Mouse (Mus musculus) MEL (cell line): ENCODE measurements at regions not wholly inside any gene's neighbourhood (a gene's known extent, or its start where the extent isn't known, plus 50 kb on each side); places are given as distances from the start of the nearest gene placed in this dataset.

Experiments
- DNase-seq: peaks from one replicate; pipeline ENCODE4 v3.0.0; 2011; ENCODE audit warnings: low read depth, low spot score
- H3K27ac ChIP-seq: 2 replicates; pipeline ENCODE4 v1.5.1; 2012; ENCODE audit warnings: low read depth, mild to moderate bottlenecking, control low read depth, low read length, moderate library complexity; ENCODE audit not compliant: control insufficient read depth
- H3K27me3 ChIP-seq, 2 experiments: fragments of 150-350 bp in 1 of 2; sonication (generic) in 1 of 2; 2 replicates each; pipeline ENCODE4 v1.6.1; 2012; ENCODE audit warnings: low read length in 2 of 2, mild to moderate bottlenecking in 2 of 2, improper control_type of control experiment in 1 of 2, moderate library complexity in 1 of 2; ENCODE audit not compliant: insufficient read depth in 2 of 2, control insufficient read depth in 1 of 2
- H3K36me3 ChIP-seq, 2 experiments: 2 replicates each; pipeline ENCODE4 v1.6.1; 2012 to 2014; ENCODE audit warnings: low read length in 2 of 2, improper control_type of control experiment in 1 of 2, inconsistent platforms in 1 of 2, mild to moderate bottlenecking in 1 of 2; ENCODE audit not compliant: insufficient read depth in 2 of 2, control insufficient read depth in 1 of 2
- H3K4me1 ChIP-seq, 2 experiments: fragments of 150-350 bp in 1 of 2; sonication (generic) in 1 of 2; 2 replicates each; pipeline ENCODE4 v1.6.1; 2012; ENCODE audit warnings: low read length in 2 of 2, improper control_type of control experiment in 1 of 2, mild to moderate bottlenecking in 1 of 2; ENCODE audit not compliant: insufficient read depth in 2 of 2, control insufficient read depth in 1 of 2
- H3K4me3 ChIP-seq, 2 experiments: fragments of 150-350 bp in 1 of 2; sonication (generic) in 1 of 2; 2 replicates each; pipeline ENCODE4 v1.5.1; 2012; ENCODE audit warnings: low read depth in 2 of 2, low read length in 2 of 2, mild to moderate bottlenecking in 2 of 2, moderate library complexity in 2 of 2, control low read depth in 1 of 2, improper control_type of control experiment in 1 of 2; ENCODE audit not compliant: control insufficient read depth in 1 of 2, insufficient read depth in 1 of 2
- H3K79me2 ChIP-seq: 2 replicates; pipeline ENCODE4 v1.6.1; 2012; ENCODE audit warnings: mild to moderate bottlenecking, low read length, moderate library complexity; ENCODE audit not compliant: control insufficient read depth, poor library complexity, insufficient read depth
- H3K9ac ChIP-seq: 2 replicates; pipeline ENCODE4 v1.6.1; 2012; ENCODE audit warnings: low read depth, mild to moderate bottlenecking, control low read depth, low read length, moderate library complexity; ENCODE audit not compliant: control insufficient read depth, poor library complexity, severe bottlenecking
- H3K9me3 ChIP-seq: fragments of 150-350 bp; sonication (generic); replicated peaks from 2 replicates; pipeline ENCODE4 v1.6.1; 2012; ENCODE audit warnings: mild to moderate bottlenecking, low read length, improper control_type of control experiment, moderate library complexity; ENCODE audit not compliant: insufficient read depth
- E2F4 ChIP-seq: IDR thresholded peaks from 2 replicates; pipeline ENCODE4 v1.6.1; 2011; ENCODE audit warnings: low read depth, low read length, improper control_type of control experiment, borderline replicate concordance
- EP300 ChIP-seq, 2 experiments: IDR thresholded peaks; 2 replicates each; pipeline ENCODE4 v1.6.1; 2011; ENCODE audit warnings: improper control_type of control experiment in 2 of 2, low read length in 2 of 2, low read depth in 1 of 2, mild to moderate bottlenecking in 1 of 2
- HCFC1 ChIP-seq: IDR thresholded peaks from 2 replicates; pipeline ENCODE4 v1.6.1; 2012; ENCODE audit warnings: low read depth, mild to moderate bottlenecking, inconsistent platforms, low read length, improper control_type of control experiment, moderate library complexity
- MAFK ChIP-seq: IDR thresholded peaks from 2 replicates; pipeline ENCODE4 v1.6.1; 2011; ENCODE audit warnings: low read depth, mild to moderate bottlenecking, low read length, improper control_type of control experiment, borderline replicate concordance
- MYB ChIP-seq: IDR thresholded peaks from 2 replicates; pipeline ENCODE4 v1.6.1; 2011; ENCODE audit warnings: mild to moderate bottlenecking, low read depth, low read length, improper control_type of control experiment
- POLR2A ChIP-seq, 2 experiments: IDR thresholded peaks; 2 replicates each; pipeline ENCODE4 v1.6.1; 2011 to 2012; ENCODE audit warnings: low read length in 2 of 2, mild to moderate bottlenecking in 2 of 2, control low read depth in 1 of 2, improper control_type of control experiment in 1 of 2, low read depth in 1 of 2, moderate library complexity in 1 of 2; ENCODE audit not compliant: control insufficient read depth in 1 of 2, insufficient read depth in 1 of 2, poor library complexity in 1 of 2
- POLR2AphosphoS2 ChIP-seq: IDR thresholded peaks from 2 replicates; pipeline ENCODE4 v1.6.1; 2011; ENCODE audit warnings: low read length, improper control_type of control experiment
- SIN3A ChIP-seq: IDR thresholded peaks from 2 replicates; pipeline ENCODE4 v1.6.1; 2012; ENCODE audit warnings: low read length, improper control_type of control experiment, inconsistent platforms
- USF2 ChIP-seq, 2 experiments: IDR thresholded peaks; 2 replicates each; pipeline ENCODE4 v1.6.1; 2011 to 2012; ENCODE audit warnings: improper control_type of control experiment in 2 of 2, low read length in 2 of 2, borderline replicate concordance in 1 of 2, inconsistent platforms in 1 of 2, low read depth in 1 of 2, mild to moderate bottlenecking in 1 of 2; ENCODE audit not compliant: insufficient read depth in 1 of 2
- ZC3H11A ChIP-seq: IDR thresholded peaks from 2 replicates; pipeline ENCODE4 v1.6.1; 2012; ENCODE audit warnings: low read depth, mild to moderate bottlenecking, inconsistent platforms, low read length, improper control_type of control experiment
- ZNF384 ChIP-seq: IDR thresholded peaks from 2 replicates; pipeline ENCODE4 v1.6.1; 2012; ENCODE audit warnings: low read depth, mild to moderate bottlenecking, inconsistent platforms, low read length, improper control_type of control experiment

GRCm38 (mm10) chr3:52510088-52510765 lies 242.1 kb downstream of the Foxo1 start:
- H3K79me2 ChIP-seq, result no peaks in the 10 kb centered on the region
- no peak overlapping the region for H3K27ac ChIP-seq
- H3K27me3 ChIP-seq, result no peaks in the 10 kb centered on the region
- H3K4me3 ChIP-seq, result no peak overlapping the region
- no peaks in the 10 kb centered on the region for H3K36me3 ChIP-seq
- TF ChIP-seq HCFC1 (peak; percentile 49; the same call in 1 of the 2 replicates), POLR2A (IDR thresholded peaks at IDR 0.05; ENCODE audit: control insufficient read depth in 1 of 2, insufficient read depth in 1 of 2, low read depth in 1 of 2, low read length in 2 of 2, poor library complexity in 1 of 2) (no peak)
- TF ChIP-seq, all 39 proteins: peak for 1
- no peaks in the 10 kb centered on the region for H3K4me1 ChIP-seq
- no peak overlapping the region for H3K9ac ChIP-seq
- DNase-seq, result no peak
- H3K9me3 ChIP-seq, result no peaks in the 10 kb centered on the region

- no peaks in the 10 kb centered on the region for H3K27me3 ChIP-seq
- no peaks in the 10 kb centered on the region for H3K79me2 ChIP-seq
- DNase-seq, result no peak
- no peaks in the 10 kb centered on the region for H3K9me3 ChIP-seq
- H3K9ac ChIP-seq, result no peak overlapping the region
- H3K27ac ChIP-seq, result no peak overlapping the region
- TF ChIP-seq MYB (no peak), POLR2AphosphoS2 (no peak)
- no peaks in the 10 kb centered on the region for H3K36me3 ChIP-seq
- no peak overlapping the region for H3K4me3 ChIP-seq
- H3K4me1 ChIP-seq, result no peaks in the 10 kb centered on the region
Observed at GRCm38 (mm10) chr3:52503925-52504324, 235.8 kb downstream of the Foxo1 start.

- no peaks in the 10 kb centered on the region for H3K4me1 ChIP-seq
- no peak for DNase-seq
- no peak for TF ChIP-seq MAFK
- no peak for TF ChIP-seq EP300 (IDR thresholded peaks at IDR 0.05; ENCODE audit: low read depth in 1 of 2, low read length in 2 of 2)
- TF ChIP-seq SIN3A, result no peak
- TF ChIP-seq ZC3H11A, result no peak
- TF ChIP-seq, all 39 proteins: peak for 0
- no peak overlapping the region for H3K9ac ChIP-seq
- H3K9me3 ChIP-seq, result no peaks in the 10 kb centered on the region
- H3K79me2 ChIP-seq, result no peaks in the 10 kb centered on the region
- H3K4me3 ChIP-seq, result no peak overlapping the region
- H3K36me3 ChIP-seq, result no peaks in the 10 kb centered on the region
- H3K27ac ChIP-seq, result no peak overlapping the region
- H3K27me3 ChIP-seq, result no peaks in the 10 kb centered on the region
Observed at GRCm38 (mm10) chr3:52502223-52502622, 234.1 kb downstream of the Foxo1 start.

GRCm38 (mm10) chr3:52501614-52502013 lies 233.5 kb downstream of the Foxo1 start:
- no peak for DNase-seq
- Histone ChIP-seq H3K27ac (no peak overlapping the region), H3K4me3 (no peak overlapping the region), H3K9me3 (no peaks in the 10 kb centered on the region), H3K4me1 (no peaks in the 10 kb centered on the region), H3K9ac (no peak overlapping the region), H3K79me2 (no peaks in the 10 kb centered on the region), H3K36me3 (no peaks in the 10 kb centered on the region), H3K27me3 (no peaks in the 10 kb centered on the region)
- TF ChIP-seq POLR2AphosphoS2 (no peak), USF2 (IDR thresholded peaks at IDR 0.05; ENCODE audit: borderline replicate concordance in 1 of 2, insufficient read depth in 1 of 2, low read depth in 1 of 2, low read length in 2 of 2) (no peak), MYB (no peak), ZNF384 (no peak), HCFC1 (no peak), E2F4 (no peak)
